Mouse (Mus musculus): ENCODE measurements around the gene Prrc2b. TPM values are rescaled to one million over a fixed set of nuclear protein-coding genes. Genes with fewer than 3 reads are reported as not detected.

Prrc2b gene
- polyA plus RNA-seq, 1 experiment from 2014 or later: 19.3 TPM

GRCm38 (mm10) chr2:32163057-32163456 lies 12.2 kb downstream of the Prrc2b start:
- whole genome bisulfite sequencing: 79% methylated on average over 3 of the region's 3 CpGs
- no peak for ATAC-seq (replicated peaks; ENCODE audit: extremely low read depth, insufficient read depth, low FRiP score)
- Histone ChIP-seq H3K9me3 (replicated peaks; ENCODE audit: control insufficient read depth, low read length) (no peaks in the 10 kb centered on the region; the same call in 1 of the 2 replicates), H3K4me1 (ENCODE audit: control insufficient read depth, insufficient read depth, low read length) (peaks cover 67% of the 10 kb centered on the region), H3K27me3 (ENCODE audit: control insufficient read depth, insufficient read depth, low read length) (no peaks in the 10 kb centered on the region), H3K4me2 (ENCODE audit: low read depth, low read length) (no peak overlapping the region), H3K4me3 (ENCODE audit: low read length) (no peak overlapping the region), H3K9ac (ENCODE audit: low read length) (no peak overlapping the region), H3K36me3 (ENCODE audit: control insufficient read depth, insufficient read depth) (peaks cover 2% of the 10 kb centered on the region; the same call in 1 of the 2 replicates), H3K27ac (ENCODE audit: low read length) (no peak overlapping the region)

DNA sequence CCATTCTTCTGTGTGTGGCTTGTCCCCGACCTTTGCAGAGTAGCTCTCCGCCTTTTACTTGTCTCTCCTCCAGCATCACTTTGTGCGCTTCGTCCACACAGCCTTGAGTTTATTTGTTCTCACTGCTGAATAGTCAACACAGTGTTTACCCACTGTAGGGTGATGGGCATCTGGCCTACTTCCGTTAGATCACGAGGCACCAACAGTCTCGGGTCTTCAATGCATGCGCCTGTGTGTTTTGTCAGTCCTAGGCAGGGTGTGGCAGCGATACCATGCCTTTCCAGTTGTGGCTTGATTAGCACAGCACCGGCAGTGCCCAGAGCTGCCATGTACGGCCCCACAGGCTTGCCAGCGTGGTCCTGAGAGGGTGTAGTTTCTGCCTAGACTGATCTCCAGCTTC lies 13.6 kb downstream of the Prrc2b start:
- WGBS: 61% methylated on average over 12 of the region's 12 CpGs
- no peak overlapping the region for H3K4me2 ChIP-seq (ENCODE audit: low read depth, low read length)
- no peak for ATAC-seq (replicated peaks; ENCODE audit: extremely low read depth, insufficient read depth, low FRiP score)
- peaks cover 63% of the 10 kb centered on the region for H3K4me1 ChIP-seq (ENCODE audit: control insufficient read depth, insufficient read depth, low read length)
- no peak overlapping the region for H3K4me3 ChIP-seq (ENCODE audit: low read length)
- H3K27ac ChIP-seq (ENCODE audit: low read length): peak overlapping the region; percentile 6; the same call in 1 of the 2 replicates
- no peak overlapping the region for H3K9ac ChIP-seq (ENCODE audit: low read length)
- no peaks in the 10 kb centered on the region for H3K27me3 ChIP-seq (ENCODE audit: control insufficient read depth, insufficient read depth, low read length)
- peaks cover 2% of the 10 kb centered on the region; the same call in 1 of the 2 replicates for H3K36me3 ChIP-seq (ENCODE audit: control insufficient read depth, insufficient read depth)
- no peaks in the 10 kb centered on the region; the same call in 1 of the 2 replicates for H3K9me3 ChIP-seq (replicated peaks; ENCODE audit: control insufficient read depth, low read length)

GRCm38 (mm10) chr2:32165040-32165800 lies 14.3 kb downstream of the Prrc2b start:
- no peak overlapping the region for H3K9ac ChIP-seq (ENCODE audit: low read length)
- no peaks in the 10 kb centered on the region for H3K27me3 ChIP-seq (ENCODE audit: control insufficient read depth, insufficient read depth, low read length)
- WGBS: 74% methylated on average over 11 of the region's 11 CpGs
- no peak for ATAC-seq (replicated peaks; ENCODE audit: extremely low read depth, insufficient read depth, low FRiP score)
- no peaks in the 10 kb centered on the region; the same call in 1 of the 2 replicates for H3K9me3 ChIP-seq (replicated peaks; ENCODE audit: control insufficient read depth, low read length)
- H3K4me1 ChIP-seq (ENCODE audit: control insufficient read depth, insufficient read depth, low read length): peaks cover 63% of the 10 kb centered on the region
- H3K27ac ChIP-seq (ENCODE audit: low read length): peak overlapping the region; percentile 8; the same call in 1 of the 2 replicates
- no peak overlapping the region for H3K4me3 ChIP-seq (ENCODE audit: low read length)
- H3K36me3 ChIP-seq (ENCODE audit: control insufficient read depth, insufficient read depth): peaks cover 2% of the 10 kb centered on the region; the same call in 1 of the 2 replicates
- no peak overlapping the region for H3K4me2 ChIP-seq (ENCODE audit: low read depth, low read length)

- Histone ChIP-seq H3K27me3 (ENCODE audit: control insufficient read depth, insufficient read depth, low read length) (no peaks in the 10 kb centered on the region), H3K36me3 (ENCODE audit: control insufficient read depth, insufficient read depth) (no peaks in the 10 kb centered on the region), H3K4me3 (ENCODE audit: low read length) (no peak overlapping the region), H3K27ac (ENCODE audit: low read length) (peak overlapping the region; percentile 94), H3K4me2 (ENCODE audit: low read depth, low read length) (peak overlapping the region; percentile 63), H3K4me1 (ENCODE audit: control insufficient read depth, insufficient read depth, low read length) (peaks cover 61% of the 10 kb centered on the region), H3K9me3 (replicated peaks; ENCODE audit: control insufficient read depth, low read length) (no peaks in the 10 kb centered on the region), H3K9ac (ENCODE audit: low read length) (no peak overlapping the region)
- 11% methylated on average over 10 of the region's 10 CpGs for WGBS
- no peak for ATAC-seq (replicated peaks; ENCODE audit: extremely low read depth, insufficient read depth, low FRiP score)
These were observed 15.7 kb downstream of the Prrc2b start for GRCm38 (mm10) chr2:32166581-32166980.

- peak overlapping the region; percentile 63 for H3K4me2 ChIP-seq (ENCODE audit: low read depth, low read length)
- no peaks in the 10 kb centered on the region for H3K9me3 ChIP-seq (replicated peaks; ENCODE audit: control insufficient read depth, low read length)
- 15% methylated on average over 16 of the region's 16 CpGs for WGBS
- no peaks in the 10 kb centered on the region for H3K27me3 ChIP-seq (ENCODE audit: control insufficient read depth, insufficient read depth, low read length)
- peak; percentile 10; the same call in 1 of the 2 replicates for ATAC-seq (replicated peaks; ENCODE audit: extremely low read depth, insufficient read depth, low FRiP score)
- H3K36me3 ChIP-seq (ENCODE audit: control insufficient read depth, insufficient read depth): no peaks in the 10 kb centered on the region
- peaks cover 66% of the 10 kb centered on the region for H3K4me1 ChIP-seq (ENCODE audit: control insufficient read depth, insufficient read depth, low read length)
- peak overlapping the region; percentile 94 for H3K27ac ChIP-seq (ENCODE audit: low read length)
- peak overlapping the region; percentile 71 for H3K9ac ChIP-seq (ENCODE audit: low read length)
- H3K4me3 ChIP-seq (ENCODE audit: low read length): peak overlapping the region; percentile 21
These were observed 16.3 kb downstream of the Prrc2b start for GRCm38 (mm10) chr2:32167034-32167770.

- peak overlapping the region; percentile 71 for H3K9ac ChIP-seq (ENCODE audit: low read length)
- H3K4me3 ChIP-seq (ENCODE audit: low read length): peak overlapping the region; percentile 21
- H3K27ac ChIP-seq (ENCODE audit: low read length): peak overlapping the region; percentile 94
- peak overlapping the region; percentile 63 for H3K4me2 ChIP-seq (ENCODE audit: low read depth, low read length)
- H3K27me3 ChIP-seq (ENCODE audit: control insufficient read depth, insufficient read depth, low read length): no peaks in the 10 kb centered on the region
- 3% methylated on average over 7 of the region's 7 CpGs for WGBS
- peaks cover 66% of the 10 kb centered on the region for H3K4me1 ChIP-seq (ENCODE audit: control insufficient read depth, insufficient read depth, low read length)
- no peaks in the 10 kb centered on the region for H3K36me3 ChIP-seq (ENCODE audit: control insufficient read depth, insufficient read depth)
- H3K9me3 ChIP-seq (replicated peaks; ENCODE audit: control insufficient read depth, low read length): no peaks in the 10 kb centered on the region
- ATAC-seq (replicated peaks; ENCODE audit: extremely low read depth, insufficient read depth, low FRiP score): peak; percentile 85
These were observed 16.9 kb downstream of the Prrc2b start for GRCm38 (mm10) chr2:32167819-32168218.

GRCm38 (mm10) chr2:32169292-32169691 lies 18.4 kb downstream of the Prrc2b start:
- no peaks in the 10 kb centered on the region for H3K36me3 ChIP-seq (ENCODE audit: control insufficient read depth, insufficient read depth)
- no peak for ATAC-seq (replicated peaks; ENCODE audit: extremely low read depth, insufficient read depth, low FRiP score)
- peaks cover 71% of the 10 kb centered on the region for H3K4me1 ChIP-seq (ENCODE audit: control insufficient read depth, insufficient read depth, low read length)
- no peak overlapping the region for H3K4me3 ChIP-seq (ENCODE audit: low read length)
- H3K9me3 ChIP-seq (replicated peaks; ENCODE audit: control insufficient read depth, low read length): no peaks in the 10 kb centered on the region
- no peak overlapping the region for H3K4me2 ChIP-seq (ENCODE audit: low read depth, low read length)
- whole genome bisulfite sequencing: 51% methylated on average over 5 of the region's 5 CpGs
- H3K27me3 ChIP-seq (ENCODE audit: control insufficient read depth, insufficient read depth, low read length): no peaks in the 10 kb centered on the region
- H3K27ac ChIP-seq (ENCODE audit: low read length): peak overlapping the region; percentile 79
- H3K9ac ChIP-seq (ENCODE audit: low read length): peak overlapping the region; percentile 48

DNA sequence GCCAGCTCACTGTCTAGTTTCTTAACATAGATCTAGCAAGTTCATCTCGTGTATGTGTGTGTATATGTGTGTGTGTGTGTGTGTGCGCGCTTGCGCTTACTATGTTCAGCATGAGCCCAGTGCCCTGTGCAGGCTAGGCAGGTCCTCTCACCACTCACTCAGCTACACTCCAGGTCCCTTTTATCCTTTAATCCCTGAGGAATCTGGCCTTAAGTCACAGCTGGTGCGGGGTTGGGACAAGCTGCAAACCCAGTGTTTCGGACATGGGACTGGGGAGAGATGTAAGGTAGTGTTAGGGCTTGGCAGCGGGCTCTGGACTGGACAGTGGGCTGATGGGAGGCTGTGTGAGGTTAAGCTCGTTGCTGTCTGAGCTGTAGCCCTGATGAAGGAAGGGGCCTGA lies 19.1 kb downstream of the Prrc2b start:
- no peak for ATAC-seq (replicated peaks; ENCODE audit: extremely low read depth, insufficient read depth, low FRiP score)
- Histone ChIP-seq H3K36me3 (ENCODE audit: control insufficient read depth, insufficient read depth) (no peaks in the 10 kb centered on the region), H3K9ac (ENCODE audit: low read length) (peak overlapping the region; percentile 53), H3K4me2 (ENCODE audit: low read depth, low read length) (peak overlapping the region; percentile 36), H3K9me3 (replicated peaks; ENCODE audit: control insufficient read depth, low read length) (no peaks in the 10 kb centered on the region), H3K4me1 (ENCODE audit: control insufficient read depth, insufficient read depth, low read length) (peaks cover 71% of the 10 kb centered on the region), H3K27ac (ENCODE audit: low read length) (peak overlapping the region; percentile 79), H3K27me3 (ENCODE audit: control insufficient read depth, insufficient read depth, low read length) (no peaks in the 10 kb centered on the region), H3K4me3 (ENCODE audit: low read length) (no peak overlapping the region)
- 44% methylated on average over 8 of the region's 8 CpGs for WGBS
